Mouse (Mus musculus): ENCODE results near the gene Erp29.

Erp29 gene

GRCm38 (mm10) chr5:121389691-121390090 lies 62.6 kb downstream of the Erp29 start:
- DNase-seq (ENCODE audit: low read depth, low spot score) = no peak

- DNase-seq (ENCODE audit: low read depth, low spot score) = no peak
Observed at GRCm38 (mm10) chr5:121389106-121389505, 63.2 kb downstream of the Erp29 start.

DNA sequence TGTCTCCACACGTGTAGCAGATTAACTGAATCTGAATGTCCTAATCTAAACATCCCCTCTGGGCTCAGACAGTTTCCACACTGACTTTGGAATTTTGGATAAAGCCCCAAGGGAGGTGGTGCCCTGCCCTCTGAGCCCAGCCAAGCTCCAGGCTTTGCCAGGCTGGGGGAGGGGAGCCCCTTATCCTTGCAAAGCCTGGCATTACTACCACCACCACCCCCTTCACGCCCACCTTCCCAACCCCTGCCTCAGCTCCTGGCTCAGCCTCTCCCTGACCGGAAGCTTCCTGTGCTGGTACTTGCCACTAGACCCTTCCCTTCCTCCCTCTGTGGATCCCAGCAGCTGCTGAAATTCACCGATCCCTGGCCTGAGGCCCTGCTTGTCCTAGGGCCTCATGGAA lies 65.2 kb downstream of the Erp29 start:
- no peak for DNase-seq (ENCODE audit: low read depth, low spot score)

DNA sequence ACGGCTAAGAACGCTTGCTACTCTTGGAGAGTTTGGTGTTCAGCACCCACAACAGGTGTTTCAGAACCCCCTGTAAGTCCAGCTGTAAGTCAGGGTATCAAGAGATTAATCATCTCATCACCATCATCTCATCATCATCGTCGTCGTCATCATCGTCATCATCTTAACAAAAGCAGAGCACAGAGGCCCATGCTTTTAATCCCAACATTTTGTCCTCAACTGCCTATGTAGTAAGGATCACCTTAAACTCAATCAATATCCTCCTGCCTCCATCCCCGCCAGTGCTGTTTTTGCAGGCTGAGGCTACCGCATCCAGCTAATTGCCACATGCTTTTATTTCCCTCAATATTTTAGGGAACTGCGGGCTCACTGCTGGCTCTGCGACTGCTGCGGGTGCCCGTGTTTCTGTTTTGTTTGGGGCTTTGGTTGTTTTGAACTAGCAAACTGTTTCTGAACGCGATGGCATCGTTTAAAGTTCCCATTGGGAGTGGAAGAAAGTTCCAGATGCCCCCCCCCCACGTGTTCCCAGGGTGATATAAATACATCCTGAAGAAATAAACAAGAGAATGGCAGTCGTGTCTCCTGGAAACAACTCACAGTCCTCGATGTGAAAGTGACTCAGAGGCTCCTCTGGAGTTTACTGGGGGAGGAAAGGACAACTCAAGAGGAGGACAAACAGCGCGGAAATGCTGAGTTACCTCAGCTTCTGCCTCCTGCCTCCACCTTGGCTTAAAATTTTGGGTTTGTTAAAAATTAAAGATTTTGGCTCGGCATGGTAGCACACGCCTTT lies 66.0 kb downstream of the Erp29 start:
- DNase-seq (ENCODE audit: low read depth, low spot score) = no peak

DNA sequence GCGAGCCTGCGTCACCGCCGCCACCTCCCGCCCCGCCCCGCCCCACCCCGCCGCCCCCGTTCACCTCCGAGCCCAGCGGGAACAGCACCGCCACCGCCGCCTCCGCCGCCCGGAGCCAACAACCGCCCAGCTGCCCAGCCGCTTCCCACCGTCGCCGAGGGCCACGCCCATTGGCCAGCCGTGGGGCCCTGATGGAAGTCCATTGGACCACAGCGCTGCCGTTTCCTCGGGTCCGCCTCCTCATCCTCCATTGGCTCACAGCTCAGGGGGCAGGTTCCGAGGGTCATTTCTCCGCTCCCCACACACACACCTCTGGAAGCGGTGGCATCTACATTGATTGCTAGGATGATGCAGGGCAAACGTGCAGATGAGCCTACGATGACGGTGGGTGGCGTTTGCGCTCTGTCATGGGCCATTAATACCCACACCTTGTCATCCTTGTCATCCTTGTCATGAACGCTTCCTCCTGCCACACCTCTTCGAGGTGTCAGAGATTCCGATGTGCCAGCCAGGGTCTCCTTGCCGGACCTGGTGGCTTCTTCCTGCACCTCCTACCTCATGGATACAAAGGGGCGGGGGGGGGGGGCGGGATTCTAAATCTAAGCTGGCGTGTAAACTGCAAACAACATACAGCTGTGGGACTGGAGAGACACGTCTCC lies 66.7 kb downstream of the Erp29 start, which contains the start of gene Trafd1:
Trafd1 (minus strand) TSS at position 172 of the 659 bp plus-strand sequence.
- DNase-seq (ENCODE audit: low read depth, low spot score) = peak; percentile 85

DNA sequence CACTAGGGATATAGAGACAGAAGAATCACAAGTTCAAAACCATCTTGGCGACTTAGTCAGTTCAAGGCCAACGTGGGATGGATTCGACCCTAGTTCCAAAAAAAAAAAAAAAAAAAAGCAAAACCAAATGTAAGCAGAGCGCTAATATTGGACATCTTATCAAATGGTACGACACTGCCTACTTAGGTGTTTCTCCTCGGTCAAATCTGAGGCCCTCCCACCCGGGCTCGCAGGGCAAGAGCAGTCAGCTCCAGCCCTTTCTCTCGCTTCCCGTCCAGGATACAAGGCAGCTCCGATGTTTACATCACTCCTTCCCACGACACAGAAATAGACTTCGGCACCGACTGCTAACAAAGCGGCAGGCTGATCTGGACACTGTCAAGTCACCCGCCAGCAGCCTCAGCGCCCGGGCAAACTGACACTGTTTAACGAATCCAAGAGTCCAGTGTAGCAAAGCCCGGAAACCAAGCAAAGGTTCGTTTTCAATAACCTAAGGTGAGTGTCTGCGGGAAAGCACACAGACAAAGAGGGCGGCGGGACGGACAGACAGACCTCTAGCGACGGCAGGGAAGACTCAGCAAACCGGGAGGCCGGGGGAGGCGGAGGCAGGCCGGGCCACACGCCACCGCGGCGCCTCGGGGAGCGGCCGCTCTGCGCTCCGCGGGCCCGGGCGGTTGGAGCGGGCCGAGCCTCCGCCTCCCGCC lies 67.4 kb downstream of the Erp29 start:
- no peak for DNase-seq (ENCODE audit: low read depth, low spot score)

DNA sequence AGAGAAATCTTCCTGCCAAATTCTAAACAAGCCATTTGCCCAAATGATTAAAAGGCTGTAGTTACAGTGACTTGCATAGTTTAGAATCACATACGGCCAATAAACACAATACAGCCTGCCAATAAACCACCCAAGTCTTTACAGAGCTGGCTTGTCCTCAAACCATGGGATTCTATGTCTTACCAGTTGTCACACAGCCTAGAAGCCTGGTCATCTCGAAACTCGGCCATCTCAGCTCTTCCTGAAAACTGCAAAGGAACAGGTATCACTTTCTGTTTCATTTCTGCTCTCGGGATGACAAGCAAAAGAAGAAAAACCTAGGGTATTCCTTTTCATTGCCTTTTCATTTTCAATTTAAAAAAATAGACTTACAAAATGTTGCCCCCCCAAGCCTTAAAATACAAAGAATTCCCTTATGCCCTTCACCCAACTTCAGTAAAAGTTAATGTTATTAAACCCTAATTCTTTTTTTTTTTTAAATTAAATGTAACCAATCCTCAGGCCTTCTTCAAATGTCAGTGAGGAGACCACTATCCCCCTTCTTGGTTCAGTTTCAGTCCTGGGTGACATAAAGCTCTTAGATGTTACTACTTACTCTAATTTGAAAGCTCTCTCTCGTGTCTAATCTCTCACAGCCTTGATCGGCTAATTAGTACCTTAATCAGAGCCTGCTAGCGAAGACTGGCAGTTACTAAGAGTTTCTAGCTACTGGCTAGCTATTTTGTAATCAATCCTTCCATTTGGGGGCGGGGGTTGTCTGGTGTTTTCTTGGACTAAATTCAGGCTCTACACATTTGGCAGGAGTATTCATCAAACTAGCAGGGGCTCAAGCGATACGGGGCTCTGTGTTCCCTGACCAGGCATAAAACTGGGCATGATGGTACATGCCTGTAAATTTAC lies 68.2 kb downstream of the Erp29 start:
- no peak for DNase-seq (ENCODE audit: low read depth, low spot score)

DNA sequence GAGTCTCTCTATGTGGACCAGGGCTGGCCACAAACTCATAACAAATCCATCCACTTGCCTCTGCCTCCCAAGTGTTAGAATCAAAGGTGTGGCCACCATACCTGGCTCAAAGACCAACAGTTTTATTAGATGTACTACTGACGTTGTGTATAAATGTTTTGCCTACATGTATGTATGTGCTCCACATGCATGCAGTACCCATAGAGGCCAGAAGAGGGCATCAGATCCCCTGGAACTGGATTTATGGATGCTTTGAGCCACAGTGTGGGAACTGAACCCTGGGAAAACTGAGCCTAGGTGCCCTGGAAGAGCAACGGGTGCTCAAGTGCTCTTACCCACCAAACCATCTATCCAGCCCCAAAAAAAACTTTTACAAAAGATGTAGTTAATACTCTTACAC lies 71.6 kb downstream of the Erp29 start:
- no peak for DNase-seq (ENCODE audit: low read depth, low spot score)

DNA sequence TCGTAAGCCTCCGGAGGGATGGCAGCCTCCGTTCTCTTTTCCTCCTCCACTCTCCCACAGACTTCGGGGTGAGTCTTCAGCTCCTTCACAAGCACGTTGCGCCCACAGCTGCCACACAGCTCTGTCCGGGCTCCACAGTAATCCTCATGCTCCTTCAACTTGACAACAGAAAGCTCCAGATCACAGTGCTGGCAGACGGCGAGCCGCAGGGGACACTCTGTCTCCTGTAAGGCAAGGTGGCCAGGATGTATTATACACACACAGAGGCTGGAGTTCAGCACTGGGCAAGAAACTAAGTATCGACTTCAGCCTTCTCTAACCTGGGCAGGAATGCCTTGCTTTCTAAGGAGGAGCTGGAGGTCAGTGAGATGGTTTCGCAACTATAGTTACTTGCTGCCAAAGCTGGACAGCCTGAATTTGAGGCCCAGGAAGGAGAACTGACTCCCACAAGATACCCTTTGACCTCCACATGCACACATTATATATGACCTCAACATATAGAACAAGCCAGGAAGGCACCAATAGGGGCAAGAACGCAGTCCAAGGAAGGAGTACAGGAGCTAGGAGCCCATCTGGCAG lies 73.5 kb downstream of the Erp29 start:
- DNase-seq (ENCODE audit: low read depth, low spot score) = no peak
